In the genomic region with DNA sequence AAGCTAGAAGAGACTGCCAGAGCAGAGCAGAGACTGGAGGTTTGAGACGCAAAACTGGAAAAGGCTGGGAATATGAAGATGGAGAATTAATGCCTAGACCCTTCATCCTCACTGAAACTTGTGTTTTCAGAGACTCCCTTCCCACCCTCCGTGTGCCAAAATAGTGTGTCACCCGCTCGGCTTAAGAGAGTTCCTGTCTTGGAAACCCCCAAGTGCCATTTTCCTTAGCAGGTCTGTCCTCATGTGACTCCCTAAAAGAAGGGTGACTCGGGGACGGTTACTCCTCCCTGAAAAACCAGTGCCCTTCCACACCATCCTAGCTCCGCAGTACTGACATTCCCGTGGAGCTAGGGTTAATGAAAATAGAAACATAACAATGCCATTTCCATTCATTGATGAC, we compare ENCODE assay signal across 8 mouse cellular contexts. TPM values are rescaled to one million over a fixed set of nuclear protein-coding genes. Genes with fewer than 3 reads are reported as not detected.
DNase-seq lines count a peak whose midpoint lies in the region; ATAC-seq lines count a peak whose summit lies in the region.

No protein-coding gene starts in this region.

- H3K4me2 ChIP-seq in kidney, embryonic 16.5 days (replicated peaks; ENCODE audit: low read depth, low read length): peak overlapping the region; percentile 89
- H3K4me2 ChIP-seq in hindbrain, embryonic 15.5 days: peak overlapping the region; percentile 86
- H3K4me2 ChIP-seq in midbrain, embryonic 16.5 days (ENCODE audit: low read length): peak overlapping the region; percentile 59

- H3K4me3 ChIP-seq in kidney, embryonic 16.5 days (ENCODE audit: low read length): peak overlapping the region; percentile 91
- H3K4me3 ChIP-seq in brown adipose tissue, adult 24 weeks (ENCODE audit: insufficient read depth, low read depth, low read length): peak overlapping the region; percentile 77
- peak overlapping the region; percentile 90 for H3K4me3 ChIP-seq in hindbrain, embryonic 15.5 days
- H3K4me3 ChIP-seq in midbrain, embryonic 16.5 days (ENCODE audit: low read depth, low read length): peak overlapping the region; percentile 94

- WGBS in kidney, embryonic 16.5 days: under 1% methylated on average over 8 of the region's 8 CpGs
- under 1% methylated on average over 8 of the region's 8 CpGs for whole genome bisulfite sequencing in hindbrain, embryonic 15.5 days
- WGBS in midbrain, embryonic 16.5 days: 2% methylated on average over 8 of the region's 8 CpGs

- H3K36me3 ChIP-seq in kidney, embryonic 16.5 days (ENCODE audit: insufficient read depth, low read length): no peaks in the 10 kb centered on the region
- no peaks in the 10 kb centered on the region for H3K36me3 ChIP-seq in hindbrain, embryonic 15.5 days
- no peaks in the 10 kb centered on the region for H3K36me3 ChIP-seq in midbrain, embryonic 16.5 days (ENCODE audit: control insufficient read depth, insufficient read depth, low read length)

- peak overlapping the region; percentile 96 for H3K27ac ChIP-seq in kidney, embryonic 16.5 days (ENCODE audit: low read length)
- no peak overlapping the region for H3K27ac ChIP-seq in brown adipose tissue, adult 24 weeks (replicated peaks; ENCODE audit: low read depth, low read length)
- H3K27ac ChIP-seq in hindbrain, embryonic 15.5 days (replicated peaks): peak overlapping the region; percentile 97
- H3K27ac ChIP-seq in midbrain, embryonic 16.5 days (ENCODE audit: low read length): peak overlapping the region; percentile 98

- no peak for ATAC-seq in kidney, embryonic 16.5 days (ENCODE audit: low FRiP score, low TSS enrichment)
- 0 out of 2 replicates have a peak, but pooled peaks have one; percentile 1 for ATAC-seq in hindbrain, embryonic 15.5 days (ENCODE audit: low FRiP score, low read depth)
- ATAC-seq in midbrain, embryonic 16.5 days: no peak
- ATAC-seq in megakaryocyte-erythroid progenitor cell, adult 5-6 weeks (replicated peaks; ENCODE audit: low FRiP score, low TSS enrichment, poor library complexity, severe bottlenecking): no peak

- no peaks in the 10 kb centered on the region for H3K27me3 ChIP-seq in kidney, embryonic 16.5 days (ENCODE audit: insufficient read depth, low read length)
- H3K27me3 ChIP-seq in hindbrain, embryonic 15.5 days: no peaks in the 10 kb centered on the region
- H3K27me3 ChIP-seq in midbrain, embryonic 16.5 days (ENCODE audit: control insufficient read depth, insufficient read depth, low read depth, low read length): no peaks in the 10 kb centered on the region

- no peaks in the 10 kb centered on the region for H3K9me3 ChIP-seq in kidney, embryonic 16.5 days (ENCODE audit: low read length)
- H3K9me3 ChIP-seq in hindbrain, embryonic 15.5 days: no peaks in the 10 kb centered on the region
- H3K9me3 ChIP-seq in midbrain, embryonic 16.5 days (replicated peaks; ENCODE audit: control insufficient read depth, low read length, poor library complexity, severe bottlenecking): no peaks in the 10 kb centered on the region

- peaks cover 35% of the 10 kb centered on the region for H3K4me1 ChIP-seq in kidney, embryonic 16.5 days (ENCODE audit: insufficient read depth, low read length)
- H3K4me1 ChIP-seq in brown adipose tissue, adult 24 weeks (ENCODE audit: control insufficient read depth, insufficient read depth, insufficient read length, low read length): peaks cover 3% of the 10 kb centered on the region; the same call in 1 of the 2 replicates
- H3K4me1 ChIP-seq in hindbrain, embryonic 15.5 days (replicated peaks): peaks cover 31% of the 10 kb centered on the region
- peaks cover 27% of the 10 kb centered on the region for H3K4me1 ChIP-seq in midbrain, embryonic 16.5 days (ENCODE audit: control insufficient read depth, insufficient read depth, low read length)

- DNase-seq in kidney, postnatal 10 days: no peak
- DNase-seq in urinary bladder, postnatal 36 days (ENCODE audit: low spot score in 2 of 2): no peak
- no peak for DNase-seq in urinary bladder, postnatal 25 days (ENCODE audit: low spot score)

- peak overlapping the region; percentile 84 for H3K9ac ChIP-seq in kidney, embryonic 16.5 days (replicated peaks; ENCODE audit: low read length)
- H3K9ac ChIP-seq in hindbrain, embryonic 15.5 days: peak overlapping the region; percentile 88
- peak overlapping the region; percentile 86 for H3K9ac ChIP-seq in midbrain, embryonic 16.5 days (ENCODE audit: low read depth, low read length)

RNA-seq across cellular contexts. Expression of a gene that starts 0.2 kb away (rescaled TPM):
- polyA plus RNA-seq in kidney, embryonic 16.5 days (2015; fragmentation: Nextera tagmentation; extraction: Ambion mirVana): 67.7 and 72.3 TPM in 2 replicates
- 13.8 and 23.6 TPM in 2 replicates for polyA plus RNA-seq in brown adipose tissue, adult 24 weeks (2012; ENCODE audit: insufficient read depth, insufficient read length, missing spikeins)
- 52.5 and 53.2 TPM in 2 replicates for polyA plus RNA-seq in hindbrain, embryonic 15.5 days (2015; fragmentation: Nextera tagmentation; extraction: Ambion mirVana)
- polyA plus RNA-seq in midbrain, embryonic 16.5 days (2015; fragmentation: Nextera tagmentation; extraction: Ambion mirVana): 48.9 and 52.3 TPM in 2 replicates
- total RNA-seq in megakaryocyte-erythroid progenitor cell, adult 5-6 weeks (2014; fragmentation: Nextera tagmentation): 187 and 249 TPM in 2 replicates
- total RNA-seq in megakaryocyte-erythroid progenitor cell, adult 5-6 weeks (2017): 228 and 238 TPM in 2 replicates

RNA-seq across cellular contexts. Expression of a gene that starts 22.8 kb away (rescaled TPM):
- 117 and 125 TPM in 2 replicates for polyA plus RNA-seq in kidney, embryonic 16.5 days (2015; fragmentation: Nextera tagmentation; extraction: Ambion mirVana)
- polyA plus RNA-seq in brown adipose tissue, adult 24 weeks (2012; ENCODE audit: insufficient read depth, insufficient read length, missing spikeins): 172 and 174 TPM in 2 replicates
- 68.3 and 69.8 TPM in 2 replicates for polyA plus RNA-seq in hindbrain, embryonic 15.5 days (2015; fragmentation: Nextera tagmentation; extraction: Ambion mirVana)
- 81.2 and 84.4 TPM in 2 replicates for polyA plus RNA-seq in midbrain, embryonic 16.5 days (2015; fragmentation: Nextera tagmentation; extraction: Ambion mirVana)
- total RNA-seq in megakaryocyte-erythroid progenitor cell, adult 5-6 weeks (2014; fragmentation: Nextera tagmentation): 89.8 and 97.2 TPM in 2 replicates
- 150 and 178 TPM in 2 replicates for total RNA-seq in megakaryocyte-erythroid progenitor cell, adult 5-6 weeks (2017)
